Mouse (Mus musculus) neural tube, embryonic 12.5 days (tissue): ENCODE results near the gene Rps6kb1. TPM values are rescaled to one million over a fixed set of nuclear protein-coding genes. Genes with fewer than 3 reads are reported as not detected.
"Not testable (repeated sequence)": the region's sequence is repeated elsewhere in the genome, so short reads cannot be mapped to it uniquely, and the experiment has no call there.

Experiments
- ATAC-seq: fragments of 200-750 bp; cut with Nextera tagmentation; 2 replicates; pipeline ENCODE4 v1.8.0; 2017; ENCODE audit warnings: low read depth, mild to moderate bottlenecking, moderate TSS enrichment, moderate library complexity; ENCODE audit not compliant: low FRiP score
- H3K27ac ChIP-seq: fragments of 300-500 bp; sonication (generic); 2 replicates; pipeline ENCODE4 v1.5.1; 2016
- H3K27me3 ChIP-seq: fragments of 300-500 bp; sonication (generic); replicated peaks from 2 replicates; pipeline ENCODE4 v1.6.1; 2016; ENCODE audit warnings: mild to moderate bottlenecking
- H3K36me3 ChIP-seq: fragments of 300-500 bp; sonication (generic); 2 replicates; pipeline ENCODE4 v1.6.1; 2016; ENCODE audit warnings: mild to moderate bottlenecking
- H3K4me1 ChIP-seq: fragments of 300-500 bp; sonication (generic); 2 replicates; pipeline ENCODE4 v1.6.1; 2016
- H3K4me2 ChIP-seq: fragments of 300-500 bp; sonication (generic); replicated peaks from 2 replicates; pipeline ENCODE4 v1.6.1; 2016; ENCODE audit warnings: mild to moderate bottlenecking
- H3K4me3 ChIP-seq: fragments of 300-500 bp; sonication (generic); 2 replicates; pipeline ENCODE4 v1.5.1; 2016
- H3K9ac ChIP-seq: fragments of 300-500 bp; sonication (generic); 2 replicates; pipeline ENCODE4 v1.6.1; 2016; ENCODE audit warnings: mild to moderate bottlenecking
- H3K9me3 ChIP-seq: fragments of 300-500 bp; sonication (generic); 2 replicates; pipeline ENCODE4 v1.6.1; 2016; ENCODE audit warnings: mild to moderate bottlenecking
- WGBS: fragments of 180-500 bp; shearing (Covaris S2); methylation state at CpG from one replicate; pipeline ENCODE4 v1.1.7; 2016; 5-methylcytosine and 5-hydroxymethylcytosine counted together
- microRNA counts: library from miRNA; unstranded; fragments of <30 nt; microRNA quantifications from one replicate; lab custom pipeline; 2017
- microRNA-seq: library from miRNA; unstranded; fragments of <30 nt; microRNA quantifications from one replicate; pipeline ENCODE4, GENCODE M21; 2017
- polyA plus RNA-seq: library from polyadenylated mRNA; unstranded; fragments of >200 nt; fragmentation: Nextera tagmentation; extraction: Ambion mirVana; gene quantifications from 2 replicates; pipeline ENCODE4 v1.2.1, GENCODE M21; 2016

Rps6kb1 gene
- polyA plus RNA-seq, 1 experiment from 2014 or later = 71.8 TPM

- Histone ChIP-seq H3K36me3 (no peaks in the 10 kb centered on the region), H3K9ac (no peak overlapping the region), H3K27me3 (no peaks in the 10 kb centered on the region), H3K27ac (no peak overlapping the region), H3K9me3 (no peaks in the 10 kb centered on the region), H3K4me1 (no peaks in the 10 kb centered on the region), H3K4me2 (peak overlapping the region; percentile 10; the same call in 1 of the 2 replicates), H3K4me3 (no peak overlapping the region)
- no peak for ATAC-seq
- WGBS = 47% methylated on average over 7 of the region's 7 CpGs
Observed at GRCm38 (mm10) chr11:86472771-86473171, 71.8 kb downstream of the Rps6kb1 start.

- Histone ChIP-seq H3K4me2 (no peak overlapping the region), H3K4me3 (no peak overlapping the region), H3K9me3 (no peaks in the 10 kb centered on the region), H3K9ac (no peak overlapping the region), H3K4me1 (no peaks in the 10 kb centered on the region), H3K27ac (no peak overlapping the region), H3K27me3 (no peaks in the 10 kb centered on the region), H3K36me3 (no peaks in the 10 kb centered on the region)
- no peak for ATAC-seq
- WGBS = 74% methylated on average over 6 of the region's 6 CpGs
Observed at GRCm38 (mm10) chr11:86471785-86472184, 72.8 kb downstream of the Rps6kb1 start.

GRCm38 (mm10) chr11:86468971-86469370 lies 75.6 kb downstream of the Rps6kb1 start:
- Histone ChIP-seq H3K4me3 (no peak overlapping the region), H3K36me3 (no peaks in the 10 kb centered on the region), H3K27me3 (no peaks in the 10 kb centered on the region), H3K4me1 (no peaks in the 10 kb centered on the region), H3K9me3 (no peaks in the 10 kb centered on the region), H3K9ac (no peak overlapping the region), H3K4me2 (no peak overlapping the region), H3K27ac (no peak overlapping the region)
- 63% methylated on average over 4 of the region's 4 CpGs for whole genome bisulfite sequencing
- ATAC-seq = no peak

- no peak for ATAC-seq
- no peaks in the 10 kb centered on the region for H3K4me1 ChIP-seq
- no peak overlapping the region for H3K9ac ChIP-seq
- H3K27me3 ChIP-seq = no peaks in the 10 kb centered on the region
- H3K27ac ChIP-seq = no peak overlapping the region
- WGBS = 89% methylated on average over 8 of the region's 8 CpGs
- H3K36me3 ChIP-seq = no peaks in the 10 kb centered on the region
- no peaks in the 10 kb centered on the region for H3K9me3 ChIP-seq
- H3K4me3 ChIP-seq = no peak overlapping the region
- no peak overlapping the region for H3K4me2 ChIP-seq
Observed at GRCm38 (mm10) chr11:86468345-86468744, 76.3 kb downstream of the Rps6kb1 start.

- H3K36me3 ChIP-seq, H3K27me3 ChIP-seq, H3K27ac ChIP-seq, H3K4me1 ChIP-seq, H3K9me3 ChIP-seq, H3K4me3 ChIP-seq, H3K4me2 ChIP-seq, ATAC-seq, H3K9ac ChIP-seq: not testable (repeated sequence)
- WGBS = 20% methylated on average over 8 of the region's 8 CpGs
Observed at GRCm38 (mm10) chr11:86464275-86464674, 80.3 kb downstream of the Rps6kb1 start.

GRCm38 (mm10) chr11:86462579-86462978 lies 82.0 kb downstream of the Rps6kb1 start:
- Histone ChIP-seq H3K4me3 (no peak overlapping the region), H3K9ac (no peak overlapping the region), H3K27ac (no peak overlapping the region), H3K27me3 (no peaks in the 10 kb centered on the region), H3K4me2 (no peak overlapping the region), H3K9me3 (no peaks in the 10 kb centered on the region), H3K4me1 (no peaks in the 10 kb centered on the region), H3K36me3 (no peaks in the 10 kb centered on the region)
- no peak for ATAC-seq

- H3K4me1 ChIP-seq = no peaks in the 10 kb centered on the region
- no peak overlapping the region for H3K4me3 ChIP-seq
- H3K9me3 ChIP-seq = no peaks in the 10 kb centered on the region
- H3K27me3 ChIP-seq = no peaks in the 10 kb centered on the region
- no peaks in the 10 kb centered on the region for H3K36me3 ChIP-seq
- H3K9ac ChIP-seq = no peak overlapping the region
- H3K4me2 ChIP-seq = no peak overlapping the region
- ATAC-seq = no peak
- WGBS = 90% methylated on average over 6 of the region's 6 CpGs
- H3K27ac ChIP-seq = no peak overlapping the region
Observed at GRCm38 (mm10) chr11:86458866-86459265, 85.7 kb downstream of the Rps6kb1 start.

GRCm38 (mm10) chr11:86457545-86457944 lies 87.1 kb downstream of the Rps6kb1 start:
- Histone ChIP-seq H3K4me3 (no peak overlapping the region), H3K4me2 (no peak overlapping the region), H3K9ac (no peak overlapping the region), H3K36me3 (no peaks in the 10 kb centered on the region), H3K9me3 (no peaks in the 10 kb centered on the region), H3K27ac (no peak overlapping the region), H3K4me1 (no peaks in the 10 kb centered on the region), H3K27me3 (no peaks in the 10 kb centered on the region)
- no peak for ATAC-seq
- 87% methylated on average over 6 of the region's 6 CpGs for WGBS

- no peak overlapping the region for H3K9ac ChIP-seq
- no peaks in the 10 kb centered on the region for H3K27me3 ChIP-seq
- no peak for ATAC-seq
- no peak overlapping the region for H3K27ac ChIP-seq
- no peak overlapping the region for H3K4me3 ChIP-seq
- H3K4me2 ChIP-seq = no peak overlapping the region
- no peaks in the 10 kb centered on the region for H3K4me1 ChIP-seq
- no peaks in the 10 kb centered on the region for H3K36me3 ChIP-seq
- 87% methylated on average over 5 of the region's 5 CpGs for WGBS
- H3K9me3 ChIP-seq = no peaks in the 10 kb centered on the region
Observed at GRCm38 (mm10) chr11:86453991-86454390, 90.6 kb downstream of the Rps6kb1 start.

MicroRNAs within 50 kb of the gene (microRNA counts, 519-probe panel; counts per million panel counts)
- microRNA mmu-miR-21 (lab: Ali Mortazavi, UCI) = 4,717 counts per million, percentile 82 among the panel's probes with 10 or more counts

Small RNAs within 50 kb of the gene (microRNA-seq; reads per million reads assigned to microRNA genes)
- gene Mir21a = 4,079 reads per million, percentile 88 among the genes with 10 or more reads in this experiment

Other genes starting within 250 kb of the Rps6kb1 start
- 10.0 and 11.5 TPM in 2 replicates for gene Med13, start 187.2 kb downstream of the Rps6kb1 start, polyA plus RNA-seq
- 19.4 and 21.4 TPM in 2 replicates for gene Rnft1, start 60.1 kb downstream of the Rps6kb1 start, polyA plus RNA-seq
- 10.7 and 11.9 TPM in 2 replicates for gene Tubd1, start 186 bp upstream of the Rps6kb1 start, polyA plus RNA-seq
- 96.6 and 97.0 TPM in 2 replicates for gene Vmp1, start 139.0 kb upstream of the Rps6kb1 start, polyA plus RNA-seq
- 32.0 and 32.7 TPM in 2 replicates for gene Ptrh2, start 139.2 kb upstream of the Rps6kb1 start, polyA plus RNA-seq
- gene Cltc, start 212.8 kb upstream of the Rps6kb1 start, polyA plus RNA-seq = 150 and 166 TPM in 2 replicates